In the genomic region with DNA sequence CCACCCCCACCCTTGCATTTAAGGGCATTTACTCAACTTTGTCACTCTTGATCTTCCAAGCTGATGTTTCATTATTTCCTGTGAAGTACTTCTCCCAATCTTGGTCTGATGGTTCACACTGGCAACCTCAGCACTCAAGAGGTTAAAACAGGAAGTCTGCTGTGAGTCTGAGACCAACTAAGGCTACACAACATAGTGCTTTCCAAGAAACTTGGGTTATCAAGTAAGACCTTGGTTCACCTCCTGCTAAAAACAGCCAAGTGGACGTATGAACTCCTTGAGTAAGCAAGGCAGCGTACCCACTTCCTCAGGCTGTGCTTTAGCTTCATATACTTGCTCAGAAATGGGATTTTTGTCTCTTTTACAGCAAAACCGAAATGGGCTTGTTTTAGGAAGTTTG, we compare ENCODE assay signal across 22 mouse cellular contexts.
"Had no signal": no experiment of that assay in that cellular context is flagged by ENCODE, and none has a peak within 500 bp of the region (broad histone marks: within the 10 kb centered on the region; RNA-seq: fewer than 3 reads in every experiment).

No protein-coding gene starts in this region.

- DNase-seq: kidney, adult 18-20 months; kidney, adult 9 months; kidney, postnatal 14 days; kidney, postnatal 4 days; liver; lung, adult 18-20 months; lung, postnatal 14 days; midbrain, embryonic 14.5 days; right cerebral cortex, adult 18-20 months; right cerebral cortex, postnatal 14 days; right cerebral cortex, postnatal 4 days; thymus, postnatal 36 days had no signal

- ATAC-seq: liver, embryonic 12.5 days had no signal

- H3K27me3 ChIP-seq: limb, embryonic 13.5 days; liver, embryonic 15.5 days; lung, embryonic 15.5 days; neural tube, embryonic 12.5 days; neural tube, embryonic 15.5 days; stomach, embryonic 15.5 days had no signal

- H3K4me3 ChIP-seq: limb, embryonic 10.5 days; limb, embryonic 13.5 days; liver, embryonic 12.5 days; liver, embryonic 15.5 days; lung, embryonic 15.5 days; neural tube, embryonic 12.5 days; neural tube, embryonic 15.5 days; stomach, embryonic 15.5 days had no signal

- H3K4me1 ChIP-seq: lung, embryonic 15.5 days; stomach, embryonic 15.5 days had no signal

- H3K36me3 ChIP-seq: limb, embryonic 10.5 days; limb, embryonic 13.5 days; liver, embryonic 12.5 days; liver, embryonic 15.5 days; lung, embryonic 15.5 days; neural tube, embryonic 12.5 days; neural tube, embryonic 15.5 days; stomach, embryonic 15.5 days had no signal

- H3K4me2 ChIP-seq: limb, embryonic 13.5 days; liver, embryonic 12.5 days; liver, embryonic 15.5 days; lung, embryonic 15.5 days; midbrain, embryonic 11.5 days; neural tube, embryonic 12.5 days; neural tube, embryonic 15.5 days; stomach, embryonic 15.5 days had no signal

- H3K9me3 ChIP-seq: limb, embryonic 10.5 days; limb, embryonic 13.5 days; liver, embryonic 12.5 days; liver, embryonic 15.5 days; lung, embryonic 15.5 days; neural tube, embryonic 12.5 days; neural tube, embryonic 15.5 days; stomach, embryonic 15.5 days had no signal

- H3K27ac ChIP-seq: limb, embryonic 10.5 days; limb, embryonic 13.5 days; liver, embryonic 12.5 days; liver, embryonic 15.5 days; lung, embryonic 15.5 days; macrophage; neural tube, embryonic 12.5 days; neural tube, embryonic 15.5 days; stomach, embryonic 15.5 days had no signal

- H3K9ac ChIP-seq: limb, embryonic 13.5 days; liver, embryonic 12.5 days; liver, embryonic 15.5 days; lung, embryonic 15.5 days; neural tube, embryonic 12.5 days; neural tube, embryonic 15.5 days; stomach, embryonic 15.5 days had no signal
